Mouse (Mus musculus) thymus, postnatal 14 days (tissue): ENCODE measurements around the gene Gm17361.
"Not testable (repeated sequence)": the region's sequence is repeated elsewhere in the genome, so short reads cannot be mapped to it uniquely, and the experiment has no call there.

Experiments
- DNase-seq: peaks from one replicate; pipeline ENCODE4 v3.0.0; 2021

Gm17361 gene

GRCm38 (mm10) chrX:125003863-125004262 is at the start of gene Gm17361:
TSS of gene Gm17361 (plus strand) at chrX:125004163.
- DNase-seq: not testable (repeated sequence)
